Mouse (Mus musculus) intestine, embryonic 15.5 days (tissue): Measurements from ENCODE around the gene Stxbp4. TPM values are rescaled to one million over a fixed set of nuclear protein-coding genes. Genes with fewer than 3 reads are reported as not detected.

Experiments used
- ATAC-seq: fragments of 200-750 bp; cut with Nextera tagmentation; 2 replicates; pipeline ENCODE4 v1.8.0; 2017; ENCODE audit warnings: moderate TSS enrichment, moderate library complexity
- H3K27ac ChIP-seq: fragments of 300-500 bp; sonication (generic); 2 replicates; pipeline ENCODE4 v1.5.1; 2015; ENCODE audit warnings: mild to moderate bottlenecking, inconsistent platforms
- H3K27me3 ChIP-seq: fragments of 300-500 bp; sonication (generic); replicated peaks from 2 replicates; pipeline ENCODE4 v1.6.1; 2015; ENCODE audit warnings: inconsistent platforms
- H3K36me3 ChIP-seq: fragments of 300-500 bp; sonication (generic); 2 replicates; pipeline ENCODE4 v1.6.1; 2015; ENCODE audit warnings: inconsistent platforms
- H3K4me1 ChIP-seq: fragments of 300-500 bp; sonication (generic); replicated peaks from 2 replicates; pipeline ENCODE4 v1.6.1; 2015; ENCODE audit warnings: inconsistent platforms
- H3K4me2 ChIP-seq: fragments of 300-500 bp; sonication (generic); replicated peaks from 2 replicates; pipeline ENCODE4 v1.6.1; 2015; ENCODE audit warnings: mild to moderate bottlenecking, inconsistent platforms
- H3K4me3 ChIP-seq: fragments of 300-500 bp; sonication (generic); replicated peaks from 2 replicates; pipeline ENCODE4 v1.5.1; 2015; ENCODE audit warnings: inconsistent platforms
- H3K9ac ChIP-seq: fragments of 300-500 bp; sonication (generic); 2 replicates; pipeline ENCODE4 v1.6.1; 2015; ENCODE audit warnings: inconsistent platforms
- H3K9me3 ChIP-seq: fragments of 300-500 bp; sonication (generic); 2 replicates; pipeline ENCODE4 v1.6.1; 2016; ENCODE audit warnings: inconsistent platforms
- WGBS: fragments of 180-500 bp; shearing (Covaris S2); methylation state at CpG from one replicate; pipeline ENCODE4 v1.1.7; 2015; 5-methylcytosine and 5-hydroxymethylcytosine counted together
- polyA plus RNA-seq: library from polyadenylated mRNA; unstranded; fragments of >200 nt; fragmentation: Nextera tagmentation; extraction: Ambion mirVana; gene quantifications from 2 replicates; pipeline ENCODE4 v1.2.1, GENCODE M21; 2015

Stxbp4 gene
- polyA plus RNA-seq, 1 experiment from 2014 or later, result 15.3 TPM

GRCm38 (mm10) chr11:90634661-90635060, 3.2 kb downstream of the Stxbp4 start:
- no peaks in the 10 kb centered on the region for H3K4me1 ChIP-seq
- H3K36me3 ChIP-seq, result no peaks in the 10 kb centered on the region
- H3K4me3 ChIP-seq, result no peak overlapping the region
- no peak overlapping the region for H3K27ac ChIP-seq
- H3K9ac ChIP-seq, result no peak overlapping the region
- no peaks in the 10 kb centered on the region for H3K27me3 ChIP-seq
- 88% methylated on average over 3 of the region's 3 CpGs for WGBS
- no peak for ATAC-seq
- no peak overlapping the region for H3K4me2 ChIP-seq
- H3K9me3 ChIP-seq, result no peaks in the 10 kb centered on the region

- no peak for ATAC-seq
- 83% methylated on average over 2 of the region's 2 CpGs for WGBS
- no peak overlapping the region for H3K4me3 ChIP-seq
Measured at GRCm38 (mm10) chr11:90632480-90632879, 5.4 kb downstream of the Stxbp4 start.

GRCm38 (mm10) chr11:90627751-90628150, 10.1 kb downstream of the Stxbp4 start:
- H3K9ac ChIP-seq, result no peak overlapping the region
- H3K4me1 ChIP-seq, result no peaks in the 10 kb centered on the region
- H3K36me3 ChIP-seq, result no peaks in the 10 kb centered on the region
- WGBS, result 79% methylated on average over 1 of the region's 1 CpGs
- no peak overlapping the region for H3K4me3 ChIP-seq
- ATAC-seq, result no peak
- no peak overlapping the region for H3K4me2 ChIP-seq
- no peaks in the 10 kb centered on the region for H3K27me3 ChIP-seq
- H3K27ac ChIP-seq, result no peak overlapping the region
- no peaks in the 10 kb centered on the region for H3K9me3 ChIP-seq

More at GRCm38 (mm10) chr11:90632480-90632879, 5.4 kb downstream of the Stxbp4 start:
- no peak overlapping the region for H3K9ac ChIP-seq
- H3K9me3 ChIP-seq, result no peaks in the 10 kb centered on the region
- H3K4me2 ChIP-seq, result no peak overlapping the region
- no peaks in the 10 kb centered on the region for H3K36me3 ChIP-seq
- H3K27ac ChIP-seq, result no peak overlapping the region
- no peaks in the 10 kb centered on the region for H3K4me1 ChIP-seq
- H3K27me3 ChIP-seq, result no peaks in the 10 kb centered on the region

DNA sequence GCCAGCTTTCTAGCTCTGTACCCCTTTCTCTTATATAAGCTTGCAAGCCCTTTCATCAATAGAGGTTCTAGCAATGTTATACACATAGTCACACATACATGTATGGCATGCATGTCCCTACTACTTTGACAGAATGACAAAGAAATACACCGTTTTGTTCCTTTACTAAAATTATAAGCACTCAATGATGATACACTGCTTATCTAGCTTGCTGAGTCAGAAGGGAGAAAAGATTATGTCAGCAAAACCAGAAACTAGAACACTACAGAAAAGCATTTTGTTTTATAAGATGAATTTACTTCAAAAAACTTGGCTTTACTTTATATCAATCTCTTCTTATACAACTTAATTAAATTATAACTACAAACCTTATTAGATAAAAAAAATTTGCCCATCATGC, 12.7 kb downstream of the Stxbp4 start:
- H3K9me3 ChIP-seq, result no peaks in the 10 kb centered on the region
- no peaks in the 10 kb centered on the region for H3K4me1 ChIP-seq
- no peak overlapping the region for H3K4me2 ChIP-seq
- no peak overlapping the region for H3K9ac ChIP-seq
- H3K27ac ChIP-seq, result no peak overlapping the region
- ATAC-seq, result no peak
- no peaks in the 10 kb centered on the region for H3K27me3 ChIP-seq
- 88% methylated on average over 1 of the region's 1 CpGs for WGBS
- no peaks in the 10 kb centered on the region for H3K36me3 ChIP-seq
- H3K4me3 ChIP-seq, result no peak overlapping the region

DNA sequence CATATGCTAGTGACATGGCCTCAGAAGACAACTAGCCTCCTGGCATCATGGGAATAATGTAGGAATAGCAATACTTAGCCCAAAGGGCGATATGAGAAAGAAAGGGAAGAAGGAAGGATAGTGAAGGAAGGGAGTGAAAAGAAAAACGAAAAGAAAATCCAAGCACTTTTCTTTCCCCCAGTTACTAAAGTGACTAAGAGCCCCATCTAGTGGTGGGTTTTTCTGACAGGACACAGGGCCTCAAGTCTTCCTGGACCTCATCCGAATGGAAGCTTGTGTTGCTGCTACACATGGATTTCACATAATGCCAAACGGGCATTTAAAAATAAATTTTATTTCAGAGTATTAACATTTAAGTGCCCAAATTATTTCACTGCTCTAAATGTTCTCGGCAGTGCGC, 14.4 kb downstream of the Stxbp4 start:
- Histone ChIP-seq H3K27me3 (no peaks in the 10 kb centered on the region), H3K9ac (no peak overlapping the region), H3K9me3 (no peaks in the 10 kb centered on the region), H3K4me2 (no peak overlapping the region), H3K4me3 (no peak overlapping the region), H3K4me1 (no peaks in the 10 kb centered on the region), H3K27ac (no peak overlapping the region), H3K36me3 (no peaks in the 10 kb centered on the region)
- WGBS, result 57% methylated on average over 6 of the region's 6 CpGs
- no peak for ATAC-seq

DNA sequence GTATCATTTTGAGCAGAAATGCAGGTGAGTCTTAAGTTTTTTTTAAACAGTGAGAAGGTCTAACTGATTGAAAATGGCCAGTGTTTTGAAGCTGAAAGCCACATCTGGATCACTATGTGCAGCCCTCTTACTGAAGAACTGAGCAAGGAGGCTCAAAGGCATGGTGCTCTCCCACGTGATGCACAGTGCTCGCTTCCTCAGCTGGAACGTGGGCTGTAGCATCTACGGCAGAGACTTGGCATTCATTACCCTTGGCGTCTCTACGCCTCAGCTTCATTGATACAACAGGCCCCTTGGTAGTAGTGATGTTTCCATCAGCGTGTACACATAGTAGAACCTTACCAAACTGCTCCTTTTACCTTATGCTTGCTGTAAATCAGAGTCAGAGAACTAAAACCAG, 15.4 kb downstream of the Stxbp4 start:
- H3K9ac ChIP-seq, result no peak overlapping the region
- no peaks in the 10 kb centered on the region for H3K36me3 ChIP-seq
- ATAC-seq, result no peak
- H3K27me3 ChIP-seq, result no peaks in the 10 kb centered on the region
- H3K4me2 ChIP-seq, result no peak overlapping the region
- no peak overlapping the region for H3K27ac ChIP-seq
- WGBS, result 91% methylated on average over 7 of the region's 7 CpGs
- no peak overlapping the region for H3K4me3 ChIP-seq
- no peaks in the 10 kb centered on the region for H3K4me1 ChIP-seq
- no peaks in the 10 kb centered on the region for H3K9me3 ChIP-seq

GRCm38 (mm10) chr11:90622044-90622443, 15.8 kb downstream of the Stxbp4 start:
- Histone ChIP-seq H3K4me1 (no peaks in the 10 kb centered on the region), H3K4me3 (no peak overlapping the region), H3K27me3 (no peaks in the 10 kb centered on the region), H3K9ac (no peak overlapping the region), H3K36me3 (no peaks in the 10 kb centered on the region), H3K9me3 (no peaks in the 10 kb centered on the region), H3K4me2 (no peak overlapping the region), H3K27ac (no peak overlapping the region)
- 91% methylated on average over 12 of the region's 12 CpGs for WGBS
- no peak for ATAC-seq

- Histone ChIP-seq H3K4me2 (no peak overlapping the region), H3K27ac (no peak overlapping the region), H3K9ac (no peak overlapping the region), H3K36me3 (no peaks in the 10 kb centered on the region), H3K27me3 (no peaks in the 10 kb centered on the region), H3K9me3 (no peaks in the 10 kb centered on the region), H3K4me3 (no peak overlapping the region), H3K4me1 (no peaks in the 10 kb centered on the region)
- no peak for ATAC-seq
Measured at GRCm38 (mm10) chr11:90616431-90616830, 21.5 kb downstream of the Stxbp4 start.

GRCm38 (mm10) chr11:90614743-90615142, 23.1 kb downstream of the Stxbp4 start:
- no peaks in the 10 kb centered on the region for H3K27me3 ChIP-seq
- no peak for ATAC-seq
- H3K4me3 ChIP-seq, result no peak overlapping the region
- no peaks in the 10 kb centered on the region for H3K4me1 ChIP-seq
- no peaks in the 10 kb centered on the region for H3K9me3 ChIP-seq
- H3K9ac ChIP-seq, result no peak overlapping the region
- WGBS, result 88% methylated on average over 6 of the region's 6 CpGs
- H3K36me3 ChIP-seq, result no peaks in the 10 kb centered on the region
- no peak overlapping the region for H3K27ac ChIP-seq
- H3K4me2 ChIP-seq, result no peak overlapping the region

- Histone ChIP-seq H3K9ac (no peak overlapping the region), H3K9me3 (no peaks in the 10 kb centered on the region), H3K36me3 (no peaks in the 10 kb centered on the region), H3K4me3 (no peak overlapping the region), H3K4me1 (no peaks in the 10 kb centered on the region), H3K27ac (no peak overlapping the region), H3K27me3 (no peaks in the 10 kb centered on the region), H3K4me2 (no peak overlapping the region)
- no peak for ATAC-seq
Measured at GRCm38 (mm10) chr11:90612118-90612517, 25.8 kb downstream of the Stxbp4 start.

DNA sequence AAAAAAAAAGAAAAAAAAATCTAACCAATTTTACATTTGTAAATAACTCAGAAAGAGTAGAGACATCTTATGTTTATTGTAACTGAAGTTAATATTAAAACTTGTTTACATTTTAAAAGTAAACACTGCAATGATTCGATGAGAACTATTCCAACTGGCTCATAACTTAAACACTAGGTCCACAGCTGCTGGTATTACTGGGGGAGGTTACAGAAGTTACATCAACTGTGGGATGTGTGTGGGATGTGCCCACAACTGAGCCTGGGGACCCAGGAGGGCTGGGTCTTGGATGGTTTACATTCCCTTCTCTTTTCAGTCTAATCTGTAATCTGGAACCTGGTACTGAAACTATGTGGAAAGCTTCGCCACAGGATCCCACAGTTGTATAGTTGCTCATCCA, 34.8 kb downstream of the Stxbp4 start:
- H3K4me1 ChIP-seq, result no peaks in the 10 kb centered on the region
- H3K9me3 ChIP-seq, result no peaks in the 10 kb centered on the region
- H3K36me3 ChIP-seq, result 0 out of 2 replicates have a peak, but pooled peaks cover 3% of the 10 kb centered on the region
- no peaks in the 10 kb centered on the region for H3K27me3 ChIP-seq
- no peak overlapping the region for H3K4me3 ChIP-seq
- H3K9ac ChIP-seq, result no peak overlapping the region
- no peak overlapping the region for H3K4me2 ChIP-seq
- 54% methylated on average over 2 of the region's 2 CpGs for WGBS
- ATAC-seq, result no peak
- no peak overlapping the region for H3K27ac ChIP-seq

DNA sequence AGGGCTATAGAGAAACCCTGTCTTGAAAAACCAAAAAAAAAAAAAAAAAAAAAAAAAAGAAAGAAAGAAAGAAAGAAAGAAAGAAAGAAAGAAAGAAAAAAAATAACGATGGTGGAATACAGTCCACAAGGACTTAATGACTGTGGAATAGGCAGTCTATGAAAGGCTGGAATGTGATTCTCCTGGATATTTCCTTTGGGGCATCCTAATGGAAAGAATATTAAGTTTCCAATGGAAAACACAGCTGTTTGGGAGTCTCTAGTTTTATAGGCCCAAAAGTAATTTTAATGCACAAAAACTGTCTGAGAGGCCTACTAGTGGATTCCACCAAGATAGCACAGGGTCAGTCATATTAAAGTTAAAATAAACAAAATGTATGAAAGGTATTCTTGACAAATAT, 42.1 kb downstream of the Stxbp4 start:
- WGBS, result 89% methylated on average over 1 of the region's 1 CpGs

GRCm38 (mm10) chr11:90590996-90591395, 46.9 kb downstream of the Stxbp4 start:
- H3K4me3 ChIP-seq, result no peak overlapping the region
- no peaks in the 10 kb centered on the region for H3K9me3 ChIP-seq
- H3K4me2 ChIP-seq, result no peak overlapping the region
- WGBS, result 93% methylated on average over 1 of the region's 1 CpGs
- H3K27me3 ChIP-seq, result no peaks in the 10 kb centered on the region
- H3K27ac ChIP-seq, result no peak overlapping the region
- H3K9ac ChIP-seq, result no peak overlapping the region
- H3K36me3 ChIP-seq, result no peaks in the 10 kb centered on the region; the same call in 1 of the 2 replicates
- no peaks in the 10 kb centered on the region for H3K4me1 ChIP-seq
- ATAC-seq, result no peak

More for the DNA sequence above, 42.1 kb downstream of the Stxbp4 start:
- no peaks in the 10 kb centered on the region for H3K9me3 ChIP-seq
- H3K36me3 ChIP-seq, result peaks cover 3% of the 10 kb centered on the region; the same call in 1 of the 2 replicates
- no peak overlapping the region for H3K27ac ChIP-seq
- no peak overlapping the region for H3K4me2 ChIP-seq
- H3K4me3 ChIP-seq, result no peak overlapping the region
- no peaks in the 10 kb centered on the region for H3K27me3 ChIP-seq
- no peak for ATAC-seq
- no peak overlapping the region for H3K9ac ChIP-seq
- H3K4me1 ChIP-seq, result no peaks in the 10 kb centered on the region
